Mouse (Mus musculus): ENCODE measurements around the gene Triobp. TPM values are rescaled to one million over a fixed set of nuclear protein-coding genes. Genes with fewer than 3 reads are reported as not detected.
A peak's percentile ranks its signal among the peaks of the same experiment; 100 is the strongest.
"Not testable (repeated sequence)": the region's sequence is repeated elsewhere in the genome, so short reads cannot be mapped to it uniquely, and the experiment has no call there.

Triobp gene
- polyA plus RNA-seq, 1 experiment from 2014 or later: 54.8 TPM

GRCm38 (mm10) chr15:79027291-79028205, 80.0 kb downstream of the Triobp start:
- 6% methylated on average over 43 of the region's 46 CpGs for WGBS
- no peaks in the 10 kb centered on the region for H3K36me3 ChIP-seq
- peak overlapping the region; percentile 95 for H3K4me2 ChIP-seq
- H3K4me1 ChIP-seq: peaks cover 37% of the 10 kb centered on the region
- ATAC-seq (ENCODE audit: insufficient number of reproducible peaks, low FRiP score, low TSS enrichment, low read depth): no peak
- no peaks in the 10 kb centered on the region for H3K27me3 ChIP-seq
- peak overlapping the region; percentile 95 for H3K9ac ChIP-seq
- peak overlapping the region; percentile 79 for H3K4me3 ChIP-seq
- peak overlapping the region; percentile 98 for H3K27ac ChIP-seq
- H3K9me3 ChIP-seq: no peaks in the 10 kb centered on the region

- no peaks in the 10 kb centered on the region for H3K9me3 ChIP-seq
- peak; percentile 77 for ATAC-seq (ENCODE audit: insufficient number of reproducible peaks, low FRiP score, low TSS enrichment, low read depth)
- peak within 1 kb of the TSS; percentile 79 for H3K4me3 ChIP-seq
- H3K27ac ChIP-seq: peak within 1 kb of the TSS; percentile 98
- 0% methylated on average over 49 of the region's 58 CpGs for WGBS
- H3K4me2 ChIP-seq: peak within 1 kb of the TSS; percentile 95
- peaks cover 34% of the 10 kb centered on the region for H3K4me1 ChIP-seq
- peak within 1 kb of the TSS; percentile 95 for H3K9ac ChIP-seq
- H3K36me3 ChIP-seq: no peaks in the 10 kb centered on the region
- no peaks in the 10 kb centered on the region for H3K27me3 ChIP-seq
Observed at GRCm38 (mm10) chr15:79028237-79028738, 80.8 kb downstream of the Triobp start, which contains the start of gene H1f0. Gene H1f0 (plus strand): TSS chr15:79028450.

GRCm38 (mm10) chr15:79028823-79029484, 81.4 kb downstream of the Triobp start:
- peaks cover 34% of the 10 kb centered on the region for H3K4me1 ChIP-seq
- WGBS: 16% methylated on average over 16 of the region's 16 CpGs
- H3K9ac ChIP-seq: peak overlapping the region; percentile 95
- peak overlapping the region; percentile 98 for H3K27ac ChIP-seq
- H3K4me3 ChIP-seq: peak overlapping the region; percentile 79
- ATAC-seq (ENCODE audit: insufficient number of reproducible peaks, low FRiP score, low TSS enrichment, low read depth): no peak
- H3K4me2 ChIP-seq: peak overlapping the region; percentile 95
- H3K27me3 ChIP-seq: no peaks in the 10 kb centered on the region
- H3K36me3 ChIP-seq: no peaks in the 10 kb centered on the region
- H3K9me3 ChIP-seq: no peaks in the 10 kb centered on the region

GRCm38 (mm10) chr15:79029519-79030241, 82.2 kb downstream of the Triobp start:
- H3K4me2 ChIP-seq: peak overlapping the region; percentile 95
- peak overlapping the region; percentile 98 for H3K27ac ChIP-seq
- peaks cover 34% of the 10 kb centered on the region for H3K4me1 ChIP-seq
- no peaks in the 10 kb centered on the region for H3K9me3 ChIP-seq
- H3K27me3 ChIP-seq: no peaks in the 10 kb centered on the region
- H3K9ac ChIP-seq: peak overlapping the region; percentile 95
- no peak for ATAC-seq (ENCODE audit: insufficient number of reproducible peaks, low FRiP score, low TSS enrichment, low read depth)
- 5% methylated on average over 11 of the region's 11 CpGs for WGBS
- H3K4me3 ChIP-seq: peak overlapping the region; percentile 79
- H3K36me3 ChIP-seq: no peaks in the 10 kb centered on the region

- H3K27ac ChIP-seq: peak overlapping the region; percentile 98
- H3K4me1 ChIP-seq: peaks cover 29% of the 10 kb centered on the region
- no peaks in the 10 kb centered on the region for H3K27me3 ChIP-seq
- no peaks in the 10 kb centered on the region for H3K9me3 ChIP-seq
- under 1% methylated on average over 52 of the region's 52 CpGs for WGBS
- peak overlapping the region; percentile 95 for H3K9ac ChIP-seq
- H3K4me3 ChIP-seq: peak overlapping the region; percentile 79
- peak overlapping the region; percentile 95 for H3K4me2 ChIP-seq
- peak; percentile 77 for ATAC-seq (ENCODE audit: insufficient number of reproducible peaks, low FRiP score, low TSS enrichment, low read depth)
- peaks cover 10% of the 10 kb centered on the region for H3K36me3 ChIP-seq
Observed at GRCm38 (mm10) chr15:79030551-79031435, 83.3 kb downstream of the Triobp start.

GRCm38 (mm10) chr15:79031908-79032307, 84.4 kb downstream of the Triobp start:
- H3K27ac ChIP-seq; H3K9ac ChIP-seq; H3K27me3 ChIP-seq; ATAC-seq (ENCODE audit: insufficient number of reproducible peaks, low FRiP score, low TSS enrichment, low read depth); H3K4me2 ChIP-seq; H3K9me3 ChIP-seq; H3K4me3 ChIP-seq: not testable (repeated sequence)
- Histone ChIP-seq H3K4me1 (peaks cover 19% of the 10 kb centered on the region), H3K36me3 (peaks cover 21% of the 10 kb centered on the region)
- WGBS: 89% methylated on average over 5 of the region's 5 CpGs

GRCm38 (mm10) chr15:79037913-79038328, 90.4 kb downstream of the Triobp start:
- Histone ChIP-seq H3K4me1 (peaks cover 44% of the 10 kb centered on the region), H3K4me2 (peak overlapping the region; percentile 29; the same call in 1 of the 2 replicates), H3K9me3 (no peaks in the 10 kb centered on the region), H3K36me3 (peaks cover 27% of the 10 kb centered on the region), H3K27me3 (peaks cover 27% of the 10 kb centered on the region), H3K27ac (no peak overlapping the region), H3K4me3 (no peak overlapping the region), H3K9ac (no peak overlapping the region)
- WGBS: 7% methylated on average over 14 of the region's 14 CpGs
- ATAC-seq (ENCODE audit: insufficient number of reproducible peaks, low FRiP score, low TSS enrichment, low read depth): no peak

- H3K9me3 ChIP-seq: no peaks in the 10 kb centered on the region
- WGBS: 69% methylated on average over 10 of the region's 10 CpGs
- peaks cover 31% of the 10 kb centered on the region for H3K27me3 ChIP-seq
- peaks cover 48% of the 10 kb centered on the region for H3K4me1 ChIP-seq
- ATAC-seq (ENCODE audit: insufficient number of reproducible peaks, low FRiP score, low TSS enrichment, low read depth): no peak
- H3K27ac ChIP-seq: no peak overlapping the region; the same call in 1 of the 2 replicates
- peaks cover 27% of the 10 kb centered on the region for H3K36me3 ChIP-seq
- H3K9ac ChIP-seq: no peak overlapping the region
- H3K4me2 ChIP-seq: no peak overlapping the region
- no peak overlapping the region for H3K4me3 ChIP-seq
Observed at GRCm38 (mm10) chr15:79038331-79038730, 90.8 kb downstream of the Triobp start.

- 24% methylated on average over 7 of the region's 7 CpGs for WGBS
- H3K4me1 ChIP-seq: peaks cover 49% of the 10 kb centered on the region
- H3K4me3 ChIP-seq: no peak overlapping the region
- 0 out of 2 replicates have a peak, but pooled peaks have one; percentile 11 for ATAC-seq (ENCODE audit: insufficient number of reproducible peaks, low FRiP score, low TSS enrichment, low read depth)
- no peak overlapping the region for H3K27ac ChIP-seq
- peaks cover 36% of the 10 kb centered on the region for H3K27me3 ChIP-seq
- no peak overlapping the region for H3K4me2 ChIP-seq
- H3K9me3 ChIP-seq: no peaks in the 10 kb centered on the region
- peaks cover 27% of the 10 kb centered on the region for H3K36me3 ChIP-seq
- no peak overlapping the region for H3K9ac ChIP-seq
Observed at GRCm38 (mm10) chr15:79038853-79039252, 91.3 kb downstream of the Triobp start.

GRCm38 (mm10) chr15:79040501-79041416, 93.2 kb downstream of the Triobp start:
- H3K9me3 ChIP-seq: no peaks in the 10 kb centered on the region
- WGBS: 17% methylated on average over 24 of the region's 24 CpGs
- peaks cover 18% of the 10 kb centered on the region for H3K36me3 ChIP-seq
- peak overlapping the region; percentile 49 for H3K4me2 ChIP-seq
- ATAC-seq (ENCODE audit: insufficient number of reproducible peaks, low FRiP score, low TSS enrichment, low read depth): no peak
- peak overlapping the region; percentile 29 for H3K4me3 ChIP-seq
- H3K9ac ChIP-seq: 0 out of 2 replicates have a peak overlapping the region, but pooled peaks have one; percentile 21
- peaks cover 49% of the 10 kb centered on the region for H3K4me1 ChIP-seq
- no peak overlapping the region for H3K27ac ChIP-seq
- H3K27me3 ChIP-seq: peaks cover 44% of the 10 kb centered on the region
